Mouse (Mus musculus) CH12.LX (cell line): Measurements from ENCODE around the gene Apoc2. TPM values are rescaled to one million over a fixed set of nuclear protein-coding genes. Genes with fewer than 3 reads are reported as not detected.

ENCODE experiments used
- DNase-seq: peaks from one replicate; pipeline ENCODE4 v3.0.0-alpha.2; 2013; ENCODE audit errors: extremely low read depth
- H3K27ac ChIP-seq: 2 replicates; pipeline ENCODE4 v1.5.1; 2012; ENCODE audit warnings: low read depth, mild to moderate bottlenecking, control low read depth, moderate library complexity; ENCODE audit not compliant: insufficient read depth
- H3K27me3 ChIP-seq: replicated peaks from 2 replicates; pipeline ENCODE3; 2012; ENCODE audit warnings: inconsistent platforms
- H3K36me3 ChIP-seq, 2 experiments: replicated peaks in 1 of 2; 2 replicates each; pipeline versions ENCODE3 to v1.6.1; 2012; ENCODE audit warnings: inconsistent platforms in 1 of 2, low read length in 1 of 2, mild to moderate bottlenecking in 1 of 2, mixed read lengths in 1 of 2, moderate library complexity in 1 of 2; ENCODE audit not compliant: control insufficient read depth in 1 of 2, insufficient read depth in 1 of 2
- H3K4me1 ChIP-seq, 2 experiments: 2 replicates each; pipeline ENCODE4 v1.6.1; 2012; ENCODE audit warnings: inconsistent platforms in 1 of 2, moderate library complexity in 1 of 2; ENCODE audit not compliant: insufficient read depth in 2 of 2, control insufficient read depth in 1 of 2
- H3K4me2 ChIP-seq: 2 replicates; pipeline ENCODE4 v1.6.1; 2012; ENCODE audit warnings: low read depth, mild to moderate bottlenecking, control low read depth; ENCODE audit not compliant: poor library complexity, insufficient read depth, severe bottlenecking
- H3K4me3 ChIP-seq, 3 experiments: fragments of 150-350 bp in 1 of 3; sonication (generic) in 1 of 3; replicated peaks in 1 of 3; 2 replicates each; pipeline versions ENCODE3 to v1.5.1; 2011 to 2012; ENCODE audit warnings: low read depth in 2 of 3, low read length in 2 of 3, mild to moderate bottlenecking in 2 of 3, moderate library complexity in 2 of 3, control low read depth in 1 of 3, improper control_type of control experiment in 1 of 3, inconsistent platforms in 1 of 3, mixed read lengths in 1 of 3; ENCODE audit not compliant: poor library complexity in 1 of 3
- H3K79me2 ChIP-seq: replicated peaks from 2 replicates; pipeline ENCODE4 v1.6.1; 2012; ENCODE audit warnings: mild to moderate bottlenecking, moderate library complexity; ENCODE audit not compliant: control insufficient read depth, poor library complexity, insufficient read depth, severe bottlenecking; ENCODE audit errors: extremely low read depth
- H3K9ac ChIP-seq: 2 replicates; pipeline ENCODE4 v1.6.1; 2012; ENCODE audit warnings: low read depth, mild to moderate bottlenecking, control low read depth, moderate library complexity; ENCODE audit not compliant: insufficient read depth
- H3K9me3 ChIP-seq: replicated peaks from 2 replicates; pipeline ENCODE3; 2012; ENCODE audit warnings: low read length, inconsistent platforms, mixed read lengths
- BHLHE40 ChIP-seq: IDR thresholded peaks from 2 replicates; pipeline ENCODE4 v1.6.1; 2011; ENCODE audit warnings: mild to moderate bottlenecking, low read depth, low read length, improper control_type of control experiment
- CHD2 ChIP-seq: IDR thresholded peaks from 2 replicates; pipeline ENCODE4 v1.6.1; 2011; ENCODE audit warnings: low read length, improper control_type of control experiment
- EP300 ChIP-seq: IDR thresholded peaks from 2 replicates; pipeline ENCODE4 v1.6.1; 2011; ENCODE audit warnings: low read length, improper control_type of control experiment
- GABPA ChIP-seq: IDR thresholded peaks from 2 replicates; pipeline ENCODE4 v1.6.1; 2012; ENCODE audit warnings: low read depth, low read length, improper control_type of control experiment, inconsistent platforms; ENCODE audit not compliant: insufficient replicate concordance
- IRF4 ChIP-seq: IDR thresholded peaks from 2 replicates; pipeline ENCODE4 v1.6.1; 2014; ENCODE audit warnings: low read depth, mild to moderate bottlenecking, inconsistent platforms, low read length, improper control_type of control experiment
- JUND ChIP-seq: conservative IDR thresholded peaks from 2 replicates; pipeline ENCODE4 v1.6.1; 2011; ENCODE audit warnings: low read depth, low read length, improper control_type of control experiment
- MAFK ChIP-seq: IDR thresholded peaks from 2 replicates; pipeline ENCODE4 v1.6.1; 2011; ENCODE audit warnings: low read length, improper control_type of control experiment; ENCODE audit not compliant: insufficient replicate concordance
- MAX ChIP-seq: IDR thresholded peaks from 2 replicates; pipeline ENCODE4 v1.6.1; 2011; ENCODE audit warnings: low read length, improper control_type of control experiment
- MAZ ChIP-seq: IDR thresholded peaks from 2 replicates; pipeline ENCODE4 v1.6.1; 2012; ENCODE audit warnings: low read depth, mild to moderate bottlenecking, inconsistent platforms, low read length, improper control_type of control experiment, moderate library complexity
- MXI1 ChIP-seq: IDR thresholded peaks from 2 replicates; pipeline ENCODE4 v1.6.1; 2011; ENCODE audit warnings: mild to moderate bottlenecking, low read depth, low read length, improper control_type of control experiment
- MYC ChIP-seq: IDR thresholded peaks from 2 replicates; pipeline ENCODE4 v1.6.1; 2011; ENCODE audit warnings: low read depth, mild to moderate bottlenecking, improper control_type of control experiment, low read length
- NELFE ChIP-seq: IDR thresholded peaks from 2 replicates; pipeline ENCODE4 v1.6.1; 2011; ENCODE audit warnings: low read depth, low read length, improper control_type of control experiment
- PAX5 ChIP-seq: IDR thresholded peaks from 2 replicates; pipeline ENCODE4 v1.6.1; 2012; ENCODE audit warnings: low read length, inconsistent platforms, mixed read lengths
- POLR2AphosphoS2 ChIP-seq: IDR thresholded peaks from 2 replicates; pipeline ENCODE4 v1.6.1; 2011; ENCODE audit warnings: low read depth, low read length, improper control_type of control experiment
- RAD21 ChIP-seq: IDR thresholded peaks from 2 replicates; pipeline ENCODE4 v1.6.1; 2011; ENCODE audit warnings: low read depth, mild to moderate bottlenecking, low read length, improper control_type of control experiment, moderate library complexity
- RCOR1 ChIP-seq: conservative IDR thresholded peaks from 2 replicates; pipeline ENCODE4 v1.6.1; 2012; ENCODE audit warnings: low read depth, mild to moderate bottlenecking, inconsistent platforms, low read length, improper control_type of control experiment
- TCF12 ChIP-seq: IDR thresholded peaks from 2 replicates; pipeline ENCODE4 v1.6.1; 2014; ENCODE audit warnings: low read depth, mild to moderate bottlenecking, inconsistent platforms, low read length, improper control_type of control experiment
- UBTF ChIP-seq: IDR thresholded peaks from 2 replicates; pipeline ENCODE4 v1.6.1; 2012; ENCODE audit warnings: low read depth, mild to moderate bottlenecking, inconsistent platforms, low read length, improper control_type of control experiment, moderate library complexity
- ZC3H11A ChIP-seq: IDR thresholded peaks from 2 replicates; pipeline ENCODE4 v1.6.1; 2012; ENCODE audit warnings: low read depth, mild to moderate bottlenecking, inconsistent platforms, low read length, improper control_type of control experiment
- dilution Hi-C: fragments of 300-500 bp; cut with MboI; formaldehyde crosslinking; loops from 2 replicates; pipeline ENCODE4 v1.14.3; 2020; ENCODE audit warnings: low sequenced_read_pairs; ENCODE audit not compliant: extremely low pct_unique_long_range_greater_than_20kb, extremely low pct_ligation_motif_present
- in situ Hi-C: fragments of 300-500 bp; cut with MboI; formaldehyde crosslinking; loops from 3 replicates; pipeline ENCODE4 v1.14.3; 2019; ENCODE audit warnings: low sequenced_read_pairs, low pct_ligation_motif_present, low pct_unique_long_range_greater_than_20kb, mixed read lengths
- polyA plus RNA-seq: library from polyadenylated mRNA; unstranded; fragments of >175 nt; gene quantifications from 2 replicates; pipeline ENCODE4 v1.2.1, GENCODE M21; 2012; ENCODE audit warnings: low read depth; ENCODE audit not compliant: insufficient read length
- total RNA-seq, 2 experiments: library from RNA; depleted of rRNA; stranded (reverse); fragments of 300-350 nt in 1 of 2; fragments of >200 nt in 1 of 2; gene quantifications; 2 replicates each; pipeline ENCODE4 v1.2.3; 2012 to 2014

Apoc2 gene
- total and polyA plus RNA-seq, 3 experiments, result not detected

- Histone ChIP-seq H3K4me3 (no peak overlapping the region), H3K9ac (no peak overlapping the region), H3K9me3 (no peaks in the 10 kb centered on the region), H3K4me2 (no peak overlapping the region), H3K79me2 (no peaks in the 10 kb centered on the region), H3K27ac (no peak overlapping the region), H3K36me3 (no peaks in the 10 kb centered on the region), H3K27me3 (peaks cover 3% of the 10 kb centered on the region), H3K4me1 (no peaks in the 10 kb centered on the region)
- dilution Hi-C loops, result no loop called here
- in situ Hi-C loops, result no loop called here
- TF ChIP-seq POLR2AphosphoS2, result no peak
- no peak for TF ChIP-seq EP300
- no peak for TF ChIP-seq MYC
- no peak for TF ChIP-seq GABPA
- DNase-seq, result no peak
Observed at GRCm38 (mm10) chr7:19676662-19677061, 1.1 kb downstream of the Apoc2 start.

- H3K4me3 ChIP-seq, result no peak overlapping the region
- H3K27ac ChIP-seq, result no peak overlapping the region
- H3K4me1 ChIP-seq, result no peaks in the 10 kb centered on the region
- no peaks in the 10 kb centered on the region for H3K36me3 ChIP-seq
- no peak overlapping the region for H3K9ac ChIP-seq
- H3K4me2 ChIP-seq, result no peak overlapping the region
- H3K9me3 ChIP-seq, result no peaks in the 10 kb centered on the region
- H3K27me3 ChIP-seq, result peaks cover 3% of the 10 kb centered on the region
- H3K79me2 ChIP-seq, result no peaks in the 10 kb centered on the region
- DNase-seq, result no peak
- in situ Hi-C loops, result no loop called here
- dilution Hi-C loops, result no loop called here
- TF ChIP-seq MAZ (no peak), IRF4 (no peak), BHLHE40 (no peak), TCF12 (no peak), MAX (no peak), POLR2AphosphoS2 (no peak), PAX5 (no peak), MAFK (no peak), ZC3H11A (no peak), NELFE (no peak), CHD2 (no peak), RAD21 (no peak), EP300 (no peak), RCOR1 (no peak), JUND (no peak), UBTF (no peak), MXI1 (no peak)
Observed at GRCm38 (mm10) chr7:19675824-19676223, 1.9 kb downstream of the Apoc2 start.
